Mouse (Mus musculus) left cerebral cortex, postnatal 4 days (tissue): ENCODE measurements around the gene Zbtb17. TPM values are rescaled to one million over a fixed set of nuclear protein-coding genes. Genes with fewer than 3 reads are reported as not detected.

Experiments used
- DNase-seq: peaks from one replicate; pipeline ENCODE4 v3.0.0-alpha.2; 2022
- intact Hi-C: fragments of 180-260 bp; cut with DNase I; formaldehyde crosslinking; loops from one replicate; pipeline ENCODE4 v1.15.1; 2025
- total RNA-seq, 2 experiments: library from RNA; stranded (reverse); gene quantifications; 2 replicates each; pipeline ENCODE4 v1.2.3; 2021

Gene Zbtb17
- total RNA-seq, 2 experiments from 2014 or later: 32.7 to 35.3 TPM

DNA sequence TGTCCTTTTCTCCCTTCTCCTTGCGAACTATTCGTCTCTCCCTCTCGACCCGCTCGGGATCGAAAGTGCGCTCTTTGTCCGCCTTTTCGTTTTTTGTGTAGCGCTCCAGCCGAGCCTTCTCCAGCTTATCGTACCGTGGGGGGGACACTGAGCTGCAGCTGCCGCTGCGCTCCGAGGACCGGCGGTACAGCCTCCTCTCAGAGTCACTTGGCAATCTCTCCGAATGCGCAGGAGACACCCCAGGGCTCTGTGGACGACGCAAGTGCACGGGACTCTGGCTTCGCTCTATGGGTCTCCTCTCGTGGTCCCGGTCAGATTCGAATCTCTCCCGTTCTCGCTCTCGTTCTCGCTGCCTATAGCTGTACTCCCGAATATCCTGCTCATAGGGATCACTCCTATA, 34.3 kb downstream of the Zbtb17 start:
- DNase-seq: no peak
- intact Hi-C loops: no loop called here

DNA sequence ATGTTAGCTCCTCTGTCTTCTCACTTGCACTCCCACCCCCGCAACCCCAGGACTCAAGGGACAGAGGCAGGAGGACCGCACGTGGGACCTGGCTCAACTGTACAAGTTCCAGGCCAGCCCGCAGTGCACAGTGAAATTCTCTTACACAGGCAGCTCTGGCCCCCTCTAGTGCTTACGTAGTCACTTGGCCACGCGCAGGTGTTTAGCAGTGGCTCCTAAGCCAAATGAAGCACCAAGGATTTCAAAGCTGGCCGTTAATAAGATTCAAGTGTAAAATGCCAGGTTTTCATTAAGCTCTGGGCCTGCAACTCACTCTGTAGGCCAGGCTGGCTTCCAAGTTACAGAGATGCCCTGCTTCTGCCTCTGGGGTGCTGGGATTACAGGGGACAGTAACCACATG, 35.0 kb downstream of the Zbtb17 start:
- DNase-seq: no peak
- intact Hi-C loops: no loop called here

DNA sequence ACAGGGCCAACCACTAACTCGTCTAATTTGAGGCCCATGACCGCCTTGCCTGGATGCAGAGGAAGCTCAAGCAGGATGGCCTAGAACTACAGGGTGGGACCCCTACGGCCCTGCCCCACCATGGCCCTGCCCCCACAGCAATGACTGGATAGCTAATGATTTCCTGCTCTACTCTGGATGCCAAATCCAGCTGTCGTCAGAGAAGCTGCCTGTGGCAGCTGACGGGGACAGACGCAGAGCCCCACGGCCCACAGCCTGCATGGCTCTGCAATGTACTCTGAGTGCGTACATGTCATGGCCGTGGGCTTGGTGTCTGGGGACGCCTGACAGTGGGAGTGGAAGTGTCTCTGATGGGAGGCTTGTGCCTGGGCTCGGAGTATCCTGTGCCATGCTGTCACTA, 39.6 kb downstream of the Zbtb17 start:
- DNase-seq: no peak
- intact Hi-C loops: no loop called here

DNA sequence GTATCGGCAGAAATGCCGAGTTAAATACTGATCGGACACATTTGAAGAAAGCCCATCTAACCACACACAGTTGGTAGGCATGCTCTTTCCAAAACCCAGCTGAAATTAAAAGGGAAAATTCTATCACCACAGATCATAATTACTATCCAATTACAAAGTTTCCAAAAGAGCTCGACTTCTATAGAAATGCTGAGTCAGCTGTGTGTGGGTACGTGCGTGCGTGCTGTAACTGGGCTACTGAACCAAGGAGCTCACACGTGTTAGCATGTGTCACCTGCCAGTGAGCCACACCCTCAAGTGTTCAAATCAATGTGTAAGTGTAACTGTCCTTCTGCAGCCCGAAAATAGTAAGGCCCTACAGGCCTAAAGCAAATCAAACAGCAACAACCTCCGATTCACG, 43.1 kb downstream of the Zbtb17 start:
- no peak for DNase-seq
- intact Hi-C loops: no loop called here

DNA sequence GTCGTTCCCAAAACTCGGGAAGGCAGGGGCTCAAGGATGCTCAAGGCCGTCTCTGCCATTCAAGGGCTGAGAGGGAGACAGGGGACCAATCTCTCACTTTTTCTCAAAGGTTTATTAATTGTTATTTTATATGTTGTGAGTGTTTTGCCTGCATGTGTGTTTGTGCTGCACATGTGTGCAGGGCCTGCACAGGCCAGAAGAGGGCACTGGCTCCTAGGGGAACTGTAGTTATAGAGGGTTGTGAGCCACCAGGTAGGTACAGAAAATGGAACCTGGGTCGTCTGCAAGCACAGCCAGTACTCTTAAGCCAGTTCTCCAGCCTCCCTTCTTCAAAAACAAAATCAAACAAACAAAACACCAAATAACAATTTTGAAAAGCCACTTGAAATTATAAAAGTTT, 44.2 kb downstream of the Zbtb17 start:
- DNase-seq: no peak
- intact Hi-C loops: no loop called here

DNA sequence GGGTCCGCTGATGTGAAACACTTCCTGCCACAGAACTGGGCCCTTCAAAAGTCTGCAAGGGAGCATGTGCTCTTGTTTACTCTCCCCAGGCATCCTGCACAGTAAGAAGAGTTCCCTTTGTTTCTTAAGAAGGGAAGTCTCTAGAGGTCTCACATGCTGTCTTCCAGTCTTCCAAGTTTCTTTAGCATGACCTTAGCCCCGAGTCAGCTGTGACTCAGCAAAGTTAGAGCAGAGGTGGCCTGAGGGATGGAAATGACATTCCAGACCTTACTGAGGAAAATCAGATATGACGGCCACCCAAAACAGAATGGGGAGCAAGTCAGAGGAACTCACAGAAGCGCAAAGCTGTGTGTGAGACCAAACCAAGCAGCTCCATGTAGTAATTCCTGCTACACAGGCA, 56.2 kb downstream of the Zbtb17 start:
- DNase-seq: no peak
- intact Hi-C loops: loop anchor here (5.0 kb wide), 1 partner anchor 37 kb away; the partner anchor contains the start of gene Spen

DNA sequence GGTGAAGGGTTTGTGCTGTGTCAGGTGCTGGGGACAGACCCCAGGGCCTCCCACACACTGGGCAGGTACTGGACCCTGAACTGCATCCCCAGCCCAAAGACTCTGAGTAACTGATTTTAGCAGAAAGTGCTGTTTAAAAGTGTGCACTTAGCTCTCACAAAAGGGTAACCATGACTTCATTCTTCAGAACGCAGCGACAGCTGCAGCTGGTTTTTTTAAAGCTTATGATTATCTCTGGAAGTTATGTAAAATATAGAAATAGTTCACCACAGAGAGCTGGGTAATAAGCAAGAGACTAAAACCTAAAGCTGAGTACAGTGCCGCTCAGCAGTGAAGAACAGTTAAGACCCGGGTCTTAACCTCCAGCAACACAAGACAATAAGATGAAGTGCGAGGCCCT, 56.6 kb downstream of the Zbtb17 start:
- intact Hi-C loops: loop anchor here (5.0 kb wide), 1 partner anchor 36 kb away; the partner anchor contains the start of gene Spen
- no peak for DNase-seq

DNA sequence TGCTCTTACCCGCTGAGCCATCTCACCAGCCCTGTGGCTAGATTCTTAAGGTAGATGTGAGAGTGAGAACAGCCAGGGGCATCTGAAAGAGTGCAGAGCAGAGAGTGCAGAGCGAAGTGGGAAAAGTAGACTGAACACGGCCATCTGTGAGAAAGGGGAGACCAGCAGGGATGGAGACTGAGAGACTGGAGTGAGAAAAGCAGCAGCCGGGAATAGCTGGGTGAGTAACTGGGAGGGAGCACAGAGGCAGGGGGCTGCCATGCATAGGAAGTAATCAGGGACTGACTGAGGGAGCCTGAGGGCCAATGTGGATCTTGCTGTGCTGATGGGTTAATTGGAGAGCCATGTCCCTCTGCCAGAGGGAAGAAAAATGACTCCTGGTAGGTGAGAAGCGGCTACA, 58.3 kb downstream of the Zbtb17 start:
- DNase-seq: no peak
- intact Hi-C loops: loop anchor here (5.0 kb wide), 1 partner anchor 35 kb away; the partner anchor contains the start of gene Spen

DNA sequence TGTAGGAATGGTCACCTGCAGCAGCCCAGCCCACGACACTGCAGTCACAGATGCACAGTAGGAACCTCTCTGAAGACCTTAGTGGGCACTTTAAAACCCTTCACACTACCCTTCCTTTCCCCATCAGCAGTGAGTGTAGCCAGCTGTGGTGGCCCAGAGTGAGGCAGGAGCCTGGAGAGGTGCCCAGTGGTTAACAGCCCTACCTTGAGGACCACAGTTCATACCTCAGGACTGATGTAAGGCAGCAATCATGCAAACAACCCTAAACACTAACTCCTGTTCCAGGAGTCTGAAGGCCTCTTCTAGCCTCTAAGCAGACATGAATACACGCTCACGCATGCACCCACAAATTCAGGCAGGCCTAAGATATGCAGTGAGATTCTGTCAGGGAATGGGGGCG, 60.0 kb downstream of the Zbtb17 start:
- DNase-seq: no peak
- intact Hi-C loops: loop anchor here (5.0 kb wide), 1 partner anchor 33 kb away; the partner anchor contains the start of gene Spen

DNA sequence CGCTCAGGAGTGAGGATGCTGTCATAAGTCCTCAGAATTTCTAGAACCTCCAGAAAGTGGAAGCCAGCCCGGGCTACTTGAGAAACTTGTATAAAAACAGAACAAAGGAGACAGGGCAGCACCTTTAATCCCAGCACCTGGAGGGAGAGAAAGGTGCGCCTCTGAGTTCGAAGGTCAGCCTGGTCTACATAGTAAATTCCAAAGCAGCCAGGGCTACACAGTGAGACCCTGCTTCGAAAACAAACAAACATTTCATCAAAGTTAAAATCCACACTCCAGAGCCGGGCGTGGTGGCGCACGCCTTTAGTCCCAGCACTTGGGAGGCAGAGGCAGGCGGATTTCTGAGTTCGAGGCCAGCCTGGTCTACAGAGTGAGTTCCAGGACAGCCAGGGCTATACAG, 61.4 kb downstream of the Zbtb17 start:
- no peak for DNase-seq
- intact Hi-C loops: no loop called here

DNA sequence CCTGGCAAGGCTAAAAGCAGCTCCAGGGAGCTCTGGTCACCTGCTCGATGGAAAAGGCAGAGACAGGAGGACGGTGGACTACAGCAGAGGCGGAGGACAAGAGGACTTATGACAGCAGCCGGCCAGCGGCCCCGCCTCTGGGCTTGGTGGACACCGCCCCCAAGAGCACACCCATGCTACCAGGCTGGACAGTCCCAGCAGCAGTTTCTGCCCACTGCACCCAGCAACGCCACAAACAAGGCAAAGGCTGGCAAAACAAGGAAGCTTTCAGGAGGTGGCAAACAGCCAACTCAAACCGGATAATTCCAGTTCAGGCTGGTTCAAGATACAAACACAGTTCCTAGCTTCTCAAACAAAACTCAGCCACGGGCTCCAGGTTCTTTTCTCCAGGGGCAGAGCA, 61.9 kb downstream of the Zbtb17 start:
- DNase-seq: peak; percentile 81
- intact Hi-C loops: no loop called here

DNA sequence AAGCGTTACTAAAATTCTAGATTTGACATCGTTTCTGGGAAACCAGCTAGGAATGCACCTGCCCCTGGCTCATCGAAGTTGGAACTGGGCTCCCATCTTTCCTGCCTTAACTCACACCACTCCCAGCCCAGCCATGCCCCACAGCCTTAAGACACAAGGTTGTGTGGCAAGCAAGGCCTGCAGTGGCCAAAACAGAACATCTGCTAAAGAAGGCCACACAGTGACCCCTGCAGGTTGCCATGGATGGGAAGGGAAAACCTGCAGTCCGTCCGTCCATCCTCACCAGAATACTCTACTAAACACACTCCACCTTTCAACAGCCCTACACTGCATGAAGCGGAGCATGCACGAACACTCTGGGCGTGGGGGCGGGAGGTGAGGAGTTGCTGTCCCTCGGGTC, 62.4 kb downstream of the Zbtb17 start:
- intact Hi-C loops: no loop called here
- peak; percentile 35 for DNase-seq

DNA sequence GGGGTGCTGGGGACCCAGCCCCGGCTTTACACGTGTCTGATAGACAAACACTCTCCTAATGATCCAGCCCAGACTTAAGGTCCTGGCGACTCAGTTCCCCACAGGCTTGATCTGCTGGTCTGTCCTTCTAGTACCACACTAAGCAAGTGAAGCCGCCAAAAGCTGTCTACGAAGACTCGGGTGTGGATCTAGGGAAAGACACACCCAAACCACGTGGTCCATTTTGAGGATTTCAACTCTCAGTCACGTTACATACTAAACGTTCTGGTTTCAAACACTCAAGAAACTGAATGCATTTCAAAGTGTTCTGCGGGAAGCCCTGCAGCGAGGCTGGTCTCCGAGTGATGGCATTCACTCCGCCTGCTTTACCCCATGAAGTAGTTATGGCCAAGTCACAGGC, 66.0 kb downstream of the Zbtb17 start:
- DNase-seq: no peak
- intact Hi-C loops: no loop called here

DNA sequence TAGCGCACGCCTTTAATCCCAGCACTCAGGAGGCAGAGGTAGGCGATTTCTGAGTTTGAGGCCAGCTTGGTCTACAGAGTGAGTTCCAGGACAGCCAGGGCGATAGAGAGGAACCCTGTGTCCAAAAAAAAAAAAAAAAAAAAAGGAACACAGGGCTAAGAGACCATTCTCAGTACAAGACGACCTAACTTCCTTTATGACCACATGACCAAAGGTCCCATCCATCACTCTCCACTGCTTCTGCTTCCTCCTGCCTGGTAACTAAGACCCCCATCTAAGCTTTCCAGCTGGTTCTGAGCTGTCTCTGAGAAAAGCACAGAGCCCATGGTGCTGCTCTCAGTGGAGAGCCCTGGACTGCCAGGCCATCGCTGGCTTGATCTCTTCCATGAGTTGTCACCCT, 67.7 kb downstream of the Zbtb17 start:
- intact Hi-C loops: no loop called here

DNA sequence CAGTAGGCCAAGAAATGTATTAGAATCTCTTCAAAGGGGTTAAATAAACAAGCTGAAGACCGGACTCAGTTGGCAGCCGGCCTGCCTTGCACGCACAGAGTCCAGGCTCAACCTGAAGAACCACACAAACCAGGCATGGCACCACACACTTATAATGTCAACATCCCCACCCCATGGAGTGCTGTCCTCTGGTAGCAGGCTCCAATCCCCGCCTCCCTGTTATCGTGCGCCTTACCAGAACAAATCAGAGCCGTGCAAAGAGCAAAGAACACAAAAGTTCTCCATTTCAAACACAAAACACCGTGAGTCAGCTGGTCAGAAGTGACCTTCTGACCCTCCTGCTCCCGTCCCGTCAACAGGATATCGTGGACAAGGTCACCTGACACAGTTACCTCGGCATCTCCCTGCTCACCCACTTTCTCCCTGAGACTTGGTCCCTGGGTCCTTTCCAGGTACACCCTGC, 69.8 kb downstream of the Zbtb17 start:
- no peak for DNase-seq
- intact Hi-C loops: no loop called here

More for the DNA sequence above, 67.7 kb downstream of the Zbtb17 start:
- DNase-seq: no peak

Other genes with a start within 250 kb of the Zbtb17 start
- gene Rsg1, start 230.7 kb upstream of the Zbtb17 start, total RNA-seq: 1 to 10 TPM; 4.3 to 5.1 TPM
- 1 to 10 TPM; 1.8 to 2.4 TPM for gene Arhgef19, start 205.2 kb upstream of the Zbtb17 start, total RNA-seq
- 1 to 10 TPM; 1.6 TPM for gene Epha2, start 143.4 kb upstream of the Zbtb17 start, total RNA-seq
- 10 to 100 TPM; 32.5 to 35.1 TPM for gene Fam131c, start 76.4 kb upstream of the Zbtb17 start, total RNA-seq
- under 1 TPM in 1 of 2 experiments, not detected in 1; 0.60 TPM for gene Clcnka, start 45.9 kb upstream of the Zbtb17 start, total RNA-seq
- not detected for gene Clcnkb, start 28.6 kb upstream of the Zbtb17 start, total RNA-seq
- gene Hspb7, start 23.9 kb upstream of the Zbtb17 start, total RNA-seq: not detected
- gene Srarp, start 8.5 kb upstream of the Zbtb17 start, total RNA-seq: 1 to 10 TPM; 1.5 to 1.8 TPM
- 10 to 100 TPM; 80.6 to 86.1 TPM for gene Spen, start 93.9 kb downstream of the Zbtb17 start, total RNA-seq
- gene Fblim1, start 161.4 kb downstream of the Zbtb17 start, total RNA-seq: 10 to 100 TPM; 19.8 to 23.8 TPM
- gene Tmem82, start 174.0 kb downstream of the Zbtb17 start, total RNA-seq: under 1 TPM; 0.38 to 0.46 TPM
- gene Slc25a34, start 179.2 kb downstream of the Zbtb17 start, total RNA-seq: 1 to 10 TPM; 1.1 to 1.7 TPM
- 10 to 100 TPM; 44.1 to 51.1 TPM for gene Plekhm2, start 220.2 kb downstream of the Zbtb17 start, total RNA-seq
- gene Rsc1a1, start 240.9 kb downstream of the Zbtb17 start, total RNA-seq: 1 to 10 TPM in 1 of 2 experiments, under 1 TPM in 1; 0.42 to 2.2 TPM